Mouse (Mus musculus): ENCODE data around the gene Entr1. TPM values are rescaled to one million over a fixed set of nuclear protein-coding genes. Genes with fewer than 3 reads are reported as not detected.
"Not testable (repeated sequence)": the region's sequence is repeated elsewhere in the genome, so short reads cannot be mapped to it uniquely, and the experiment has no call there.

The Entr1 gene
- polyA plus RNA-seq, 1 experiment from 2014 or later = 112 TPM

DNA sequence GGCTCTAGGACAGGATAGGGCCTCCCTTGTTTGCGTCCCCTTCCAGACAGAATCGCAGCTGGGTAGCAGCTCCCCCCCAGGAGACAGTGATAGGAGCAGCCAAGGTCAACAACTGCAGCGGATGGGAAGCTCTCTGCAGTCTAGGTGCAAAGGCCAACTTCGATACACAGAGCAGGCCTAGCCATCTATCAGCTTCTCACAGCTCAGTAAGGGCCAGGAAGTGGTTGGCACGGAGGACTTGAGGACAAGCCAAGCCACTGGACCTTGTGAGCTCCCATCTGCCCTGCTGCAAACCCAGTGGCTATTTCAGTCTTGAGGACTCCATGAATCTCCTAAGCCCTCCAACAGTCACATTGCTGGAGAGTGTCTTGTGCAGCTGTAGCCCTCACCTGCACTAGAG lies 10.5 kb upstream of the Entr1 start:
- Histone ChIP-seq H3K4me3 (ENCODE audit: low read length) (no peak overlapping the region), H3K4me2 (replicated peaks; ENCODE audit: low read depth, low read length) (no peak overlapping the region), H3K9me3 (ENCODE audit: control insufficient read depth, low read length) (no peaks in the 10 kb centered on the region), H3K36me3 (ENCODE audit: control insufficient read depth, insufficient read depth, low read length) (peaks cover 80% of the 10 kb centered on the region), H3K27me3 (ENCODE audit: control insufficient read depth, insufficient read depth, low read length) (no peaks in the 10 kb centered on the region), H3K4me1 (ENCODE audit: control insufficient read depth, insufficient read depth, low read length) (no peaks in the 10 kb centered on the region), H3K27ac (ENCODE audit: low read depth, low read length) (no peak overlapping the region), H3K9ac (ENCODE audit: low read depth, low read length) (no peak overlapping the region)
- WGBS = 83% methylated on average over 5 of the region's 5 CpGs
- ATAC-seq (ENCODE audit: low FRiP score, low TSS enrichment) = no peak

GRCm38 (mm10) chr2:26398978-26399377 lies 9.9 kb upstream of the Entr1 start:
- WGBS = 83% methylated on average over 8 of the region's 8 CpGs
- ATAC-seq (ENCODE audit: low FRiP score, low TSS enrichment) = no peak
- H3K27me3 ChIP-seq (ENCODE audit: control insufficient read depth, insufficient read depth, low read length) = no peaks in the 10 kb centered on the region

DNA sequence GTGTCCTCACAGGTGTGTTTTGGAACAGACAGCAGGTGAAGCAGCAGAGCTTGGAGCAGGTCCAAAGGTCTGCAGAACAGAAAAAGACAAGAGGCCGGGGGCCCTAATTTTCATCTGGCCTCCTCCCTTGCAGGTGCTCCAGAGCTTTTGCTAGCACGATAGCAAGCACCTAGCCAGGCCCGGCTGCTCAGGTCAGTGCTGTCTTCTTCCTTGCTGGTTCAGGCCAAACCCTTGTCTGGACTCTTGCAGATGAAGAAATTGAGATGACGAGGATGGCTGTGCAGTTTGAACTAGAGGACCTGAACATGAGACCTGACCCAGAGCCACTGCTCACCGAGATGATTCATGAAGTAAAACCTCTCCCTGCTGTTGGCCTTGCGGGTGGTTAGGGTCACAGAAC lies 2.5 kb upstream of the Entr1 start:
- Histone ChIP-seq H3K27ac (ENCODE audit: low read depth, low read length) (no peak overlapping the region), H3K4me3 (ENCODE audit: low read length) (no peak overlapping the region), H3K4me2 (replicated peaks; ENCODE audit: low read depth, low read length) (no peak overlapping the region), H3K9ac (ENCODE audit: low read depth, low read length) (no peak overlapping the region), H3K4me1 (ENCODE audit: control insufficient read depth, insufficient read depth, low read length) (peaks cover 12% of the 10 kb centered on the region), H3K36me3 (ENCODE audit: control insufficient read depth, insufficient read depth, low read length) (peaks cover 76% of the 10 kb centered on the region), H3K9me3 (ENCODE audit: control insufficient read depth, low read length) (no peaks in the 10 kb centered on the region), H3K27me3 (ENCODE audit: control insufficient read depth, insufficient read depth, low read length) (no peaks in the 10 kb centered on the region)
- WGBS = 94% methylated on average over 6 of the region's 6 CpGs
- ATAC-seq (ENCODE audit: low FRiP score, low TSS enrichment) = no peak

More at GRCm38 (mm10) chr2:26398978-26399377, 9.9 kb upstream of the Entr1 start:
- Histone ChIP-seq H3K4me1 (ENCODE audit: control insufficient read depth, insufficient read depth, low read length) (no peaks in the 10 kb centered on the region), H3K27ac (ENCODE audit: low read depth, low read length) (no peak overlapping the region), H3K36me3 (ENCODE audit: control insufficient read depth, insufficient read depth, low read length) (peaks cover 86% of the 10 kb centered on the region), H3K4me2 (replicated peaks; ENCODE audit: low read depth, low read length) (no peak overlapping the region), H3K9me3 (ENCODE audit: control insufficient read depth, low read length) (no peaks in the 10 kb centered on the region), H3K9ac (ENCODE audit: low read depth, low read length) (no peak overlapping the region), H3K4me3 (ENCODE audit: low read length) (no peak overlapping the region)

DNA sequence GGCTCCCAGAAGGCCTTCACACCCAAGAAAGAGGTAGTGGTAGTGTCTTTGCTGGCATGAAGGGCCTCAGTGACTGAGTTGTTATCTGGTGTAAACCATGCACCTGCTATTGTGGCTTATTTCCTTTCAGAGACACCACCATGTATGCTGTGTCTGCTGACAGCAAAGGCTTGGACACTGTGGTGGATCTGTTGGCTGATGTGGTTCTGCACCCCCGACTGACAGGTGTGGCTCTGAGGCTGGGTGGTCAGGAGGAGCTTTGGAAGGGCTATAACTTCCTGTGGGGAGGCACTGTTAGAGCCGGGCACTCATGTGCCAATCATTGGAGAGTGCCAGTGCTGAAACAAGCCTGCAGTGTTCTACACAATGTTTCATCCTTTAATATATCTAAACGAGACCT lies 1.8 kb upstream of the Entr1 start:
- WGBS = 87% methylated on average over 3 of the region's 3 CpGs
- H3K4me1 ChIP-seq (ENCODE audit: control insufficient read depth, insufficient read depth, low read length) = peaks cover 12% of the 10 kb centered on the region
- H3K9ac ChIP-seq (ENCODE audit: low read depth, low read length) = no peak overlapping the region
- no peaks in the 10 kb centered on the region for H3K9me3 ChIP-seq (ENCODE audit: control insufficient read depth, low read length)
- H3K27me3 ChIP-seq (ENCODE audit: control insufficient read depth, insufficient read depth, low read length) = no peaks in the 10 kb centered on the region
- H3K36me3 ChIP-seq (ENCODE audit: control insufficient read depth, insufficient read depth, low read length) = peaks cover 76% of the 10 kb centered on the region
- H3K4me2 ChIP-seq (replicated peaks; ENCODE audit: low read depth, low read length) = no peak overlapping the region
- no peak for ATAC-seq (ENCODE audit: low FRiP score, low TSS enrichment)
- H3K27ac ChIP-seq (ENCODE audit: low read depth, low read length) = no peak overlapping the region
- no peak overlapping the region for H3K4me3 ChIP-seq (ENCODE audit: low read length)

- Histone ChIP-seq H3K4me3 (ENCODE audit: low read length) (peak overlapping the region; percentile 98), H3K9ac (ENCODE audit: low read depth, low read length) (peak overlapping the region; percentile 94), H3K4me2 (replicated peaks; ENCODE audit: low read depth, low read length) (peak overlapping the region; percentile 96), H3K36me3 (ENCODE audit: control insufficient read depth, insufficient read depth, low read length) (peaks cover 76% of the 10 kb centered on the region), H3K4me1 (ENCODE audit: control insufficient read depth, insufficient read depth, low read length) (peaks cover 12% of the 10 kb centered on the region), H3K27ac (ENCODE audit: low read depth, low read length) (no peak overlapping the region), H3K9me3 (ENCODE audit: control insufficient read depth, low read length) (no peaks in the 10 kb centered on the region), H3K27me3 (ENCODE audit: control insufficient read depth, insufficient read depth, low read length) (no peaks in the 10 kb centered on the region)
- WGBS = under 1% methylated on average over 42 of the region's 45 CpGs
- no peak; the same call in none of the 2 replicates for ATAC-seq (ENCODE audit: low FRiP score, low TSS enrichment)
Observed at GRCm38 (mm10) chr2:26388682-26389153, 398 bp downstream of the Entr1 start.

DNA sequence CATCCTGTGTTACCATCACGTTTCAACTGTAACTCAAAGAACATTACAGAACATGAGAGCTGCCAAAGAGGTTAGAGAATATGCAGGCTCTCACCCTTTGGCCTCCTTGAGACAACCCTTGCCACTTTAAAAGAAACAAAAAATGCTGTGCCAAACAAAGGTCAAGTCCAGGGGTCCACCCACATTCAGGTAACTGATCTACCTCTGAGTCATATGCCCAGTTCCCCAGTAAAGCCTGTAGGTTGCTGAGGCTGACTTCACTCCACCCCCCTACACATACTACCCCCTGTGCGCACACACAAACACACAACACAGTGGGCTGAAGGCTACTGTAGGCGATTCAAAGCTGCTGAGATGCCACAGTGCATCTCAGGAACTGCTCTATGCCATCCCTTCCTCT lies 1.4 kb downstream of the Entr1 start:
- ATAC-seq (ENCODE audit: low FRiP score, low TSS enrichment) = no peak
- H3K9ac ChIP-seq (ENCODE audit: low read depth, low read length) = no peak overlapping the region; the same call in 1 of the 2 replicates
- no peak overlapping the region; the same call in 1 of the 2 replicates for H3K4me3 ChIP-seq (ENCODE audit: low read length)
- no peak overlapping the region for H3K27ac ChIP-seq (ENCODE audit: low read depth, low read length)
- no peaks in the 10 kb centered on the region for H3K9me3 ChIP-seq (ENCODE audit: control insufficient read depth, low read length)
- no peaks in the 10 kb centered on the region for H3K27me3 ChIP-seq (ENCODE audit: control insufficient read depth, insufficient read depth, low read length)
- 91% methylated on average over 3 of the region's 3 CpGs for WGBS
- peak overlapping the region; percentile 96 for H3K4me2 ChIP-seq (replicated peaks; ENCODE audit: low read depth, low read length)
- peaks cover 12% of the 10 kb centered on the region for H3K4me1 ChIP-seq (ENCODE audit: control insufficient read depth, insufficient read depth, low read length)
- H3K36me3 ChIP-seq (ENCODE audit: control insufficient read depth, insufficient read depth, low read length) = peaks cover 76% of the 10 kb centered on the region

GRCm38 (mm10) chr2:26380871-26381270 lies 8.2 kb downstream of the Entr1 start:
- ATAC-seq (ENCODE audit: low FRiP score, low TSS enrichment); H3K27ac ChIP-seq (ENCODE audit: low read depth, low read length); H3K9me3 ChIP-seq (ENCODE audit: control insufficient read depth, low read length); H3K4me1 ChIP-seq (ENCODE audit: control insufficient read depth, insufficient read depth, low read length); H3K27me3 ChIP-seq (ENCODE audit: control insufficient read depth, insufficient read depth, low read length): not testable (repeated sequence)
- 38% methylated on average over 6 of the region's 6 CpGs for WGBS
- Histone ChIP-seq H3K36me3 (ENCODE audit: control insufficient read depth, insufficient read depth, low read length) (peaks cover 64% of the 10 kb centered on the region), H3K4me3 (ENCODE audit: low read length) (peak overlapping the region; percentile 84), H3K9ac (ENCODE audit: low read depth, low read length) (peak overlapping the region; percentile 82), H3K4me2 (replicated peaks; ENCODE audit: low read depth, low read length) (peak overlapping the region; percentile 78)

GRCm38 (mm10) chr2:26380131-26380771 lies 8.9 kb downstream of the Entr1 start, which contains the start of gene Snapc4:
Gene Snapc4, minus strand, starts transcription at chr2:26380653.
- no peaks in the 10 kb centered on the region for H3K27me3 ChIP-seq (ENCODE audit: control insufficient read depth, insufficient read depth, low read length)
- under 1% methylated on average over 38 of the region's 38 CpGs for WGBS
- peak within 1 kb of the TSS; percentile 82 for H3K9ac ChIP-seq (ENCODE audit: low read depth, low read length)
- H3K4me3 ChIP-seq (ENCODE audit: low read length) = peak within 1 kb of the TSS; percentile 84
- H3K36me3 ChIP-seq (ENCODE audit: control insufficient read depth, insufficient read depth, low read length) = peaks cover 63% of the 10 kb centered on the region
- peak; percentile 97 for ATAC-seq (ENCODE audit: low FRiP score, low TSS enrichment)
- no peaks in the 10 kb centered on the region for H3K4me1 ChIP-seq (ENCODE audit: control insufficient read depth, insufficient read depth, low read length)
- peak within 1 kb of the TSS; percentile 59 for H3K27ac ChIP-seq (ENCODE audit: low read depth, low read length)
- peak within 1 kb of the TSS; percentile 78 for H3K4me2 ChIP-seq (replicated peaks; ENCODE audit: low read depth, low read length)
- H3K9me3 ChIP-seq (ENCODE audit: control insufficient read depth, low read length) = no peaks in the 10 kb centered on the region

- no peaks in the 10 kb centered on the region for H3K9me3 ChIP-seq (ENCODE audit: control insufficient read depth, low read length)
- no peaks in the 10 kb centered on the region for H3K27me3 ChIP-seq (ENCODE audit: control insufficient read depth, insufficient read depth, low read length)
- H3K4me2 ChIP-seq (replicated peaks; ENCODE audit: low read depth, low read length) = no peak overlapping the region
- ATAC-seq (ENCODE audit: low FRiP score, low TSS enrichment) = no peak
- no peak overlapping the region for H3K9ac ChIP-seq (ENCODE audit: low read depth, low read length)
- H3K36me3 ChIP-seq (ENCODE audit: control insufficient read depth, insufficient read depth, low read length) = peaks cover 95% of the 10 kb centered on the region
- 97% methylated on average over 8 of the region's 8 CpGs for WGBS
- H3K4me1 ChIP-seq (ENCODE audit: control insufficient read depth, insufficient read depth, low read length) = no peaks in the 10 kb centered on the region
- no peak overlapping the region for H3K4me3 ChIP-seq (ENCODE audit: low read length)
- H3K27ac ChIP-seq (ENCODE audit: low read depth, low read length) = no peak overlapping the region
Observed at GRCm38 (mm10) chr2:26372396-26372795, 16.7 kb downstream of the Entr1 start.
